Mouse (Mus musculus) B cell, adult 2 months (primary cell): ENCODE results near the gene Eloa.
"Not testable (repeated sequence)": the region's sequence is repeated elsewhere in the genome, so short reads cannot be mapped to it uniquely, and the experiment has no call there.

Experiments
- DNase-seq, 2 experiments: peaks; one replicate each; pipeline ENCODE4 v3.0.0; 2022

Eloa gene

DNA sequence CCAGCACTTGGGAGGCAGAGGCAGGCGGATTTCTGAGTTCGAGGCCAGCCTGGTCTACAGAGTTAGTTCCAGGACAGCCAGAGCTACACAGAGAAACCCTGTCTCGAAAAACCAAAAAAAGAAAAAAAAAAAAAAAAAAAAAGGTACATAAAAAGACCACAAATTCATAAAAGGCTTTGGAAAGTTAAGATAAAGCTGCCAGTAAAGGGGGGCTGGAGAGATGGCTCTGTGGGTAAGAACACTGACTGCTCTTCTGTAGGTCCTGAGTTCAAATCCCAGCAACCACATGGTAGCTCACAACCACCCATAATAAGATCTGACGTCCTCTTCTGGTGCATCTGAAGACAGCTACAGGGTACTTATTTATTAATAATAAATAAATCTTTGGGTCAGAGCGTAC lies 41.3 kb downstream of the Eloa start:
- DNase-seq: not testable (repeated sequence)

DNA sequence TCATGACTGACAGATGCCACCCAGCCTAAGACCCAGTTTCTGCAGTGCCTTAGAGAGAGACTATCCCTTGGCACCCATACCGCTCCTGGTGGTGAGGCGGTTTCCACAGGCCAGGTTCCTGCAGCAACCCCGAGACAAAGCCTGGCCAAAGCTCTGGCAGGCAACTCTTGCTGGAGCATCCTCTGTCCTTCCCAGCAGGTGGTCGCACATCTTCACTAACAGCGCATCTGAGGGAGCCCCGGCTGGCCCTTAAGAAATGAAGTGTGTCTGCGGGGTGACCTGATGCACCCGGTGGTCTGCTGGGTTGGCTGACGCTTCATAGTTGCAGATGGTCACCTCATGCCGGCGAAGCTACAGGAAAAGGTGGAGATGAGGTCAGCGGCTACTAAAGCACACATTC lies 45.4 kb downstream of the Eloa start:
- DNase-seq: no peak

DNA sequence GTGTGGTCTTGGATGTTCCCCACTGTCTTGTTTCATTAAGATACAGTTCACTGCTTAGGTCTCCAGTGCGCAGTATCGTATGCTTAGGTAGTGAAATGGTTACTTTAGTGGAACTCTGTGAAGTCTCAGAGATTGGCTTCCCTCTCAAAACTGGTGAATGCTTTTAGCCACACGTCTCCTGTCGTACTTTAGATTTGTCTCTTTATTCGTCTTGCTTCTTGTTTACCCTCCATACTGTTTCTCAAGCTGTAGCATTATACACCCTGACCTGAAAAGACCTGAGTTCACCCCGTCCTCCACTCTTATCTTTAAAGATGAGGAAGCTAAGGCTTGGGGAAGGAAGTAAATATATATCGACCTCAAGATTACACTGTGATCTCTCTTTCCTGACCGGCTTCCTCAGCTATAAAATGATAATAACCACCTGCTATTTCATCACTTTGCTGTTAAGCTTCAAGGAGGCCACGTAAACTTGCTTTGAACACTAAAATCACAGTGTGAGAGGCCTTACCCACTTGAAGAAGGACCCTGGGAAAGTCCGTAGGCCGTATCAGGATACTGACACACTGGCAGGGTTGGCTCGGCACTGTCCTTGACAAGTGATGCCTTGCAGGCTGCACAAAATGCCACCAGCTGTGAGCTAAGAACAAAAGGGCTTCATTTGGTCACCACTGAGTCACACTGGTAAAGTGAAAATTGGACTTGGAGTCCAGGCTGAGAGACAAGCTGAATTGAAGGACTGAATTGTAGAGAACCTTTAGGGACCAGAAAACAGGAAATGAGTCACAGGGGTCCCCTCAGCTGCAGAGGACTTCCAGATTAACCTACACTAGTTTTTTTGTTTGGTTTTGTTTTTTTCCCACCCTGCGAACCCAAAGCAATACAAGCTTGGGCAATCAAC lies 48.4 kb downstream of the Eloa start:
- peak; percentile 37 to 48 for DNase-seq

DNA sequence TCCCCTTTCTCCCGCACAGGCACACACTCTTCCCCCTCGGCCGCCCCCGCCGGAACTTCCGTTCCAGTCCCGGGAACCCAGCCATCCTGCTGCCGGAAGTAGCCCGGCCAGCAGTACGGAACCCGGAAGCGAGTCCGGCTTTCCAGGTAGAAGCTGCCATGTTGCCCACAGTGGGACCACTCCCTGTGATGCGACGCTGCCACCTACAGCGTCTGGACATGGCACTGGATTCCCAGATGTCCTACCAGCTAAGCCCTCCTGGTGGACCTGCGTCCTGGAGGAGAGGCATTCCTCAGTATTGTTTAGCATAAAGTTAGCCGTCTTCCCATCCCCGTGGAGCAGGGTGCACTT lies 49.0 kb downstream of the Eloa start, which contains the start of gene Lypla2:
Lypla2 (minus strand) TSS at position 71 of the 351 bp plus-strand sequence.
- DNase-seq: peak; percentile 61 to 65

DNA sequence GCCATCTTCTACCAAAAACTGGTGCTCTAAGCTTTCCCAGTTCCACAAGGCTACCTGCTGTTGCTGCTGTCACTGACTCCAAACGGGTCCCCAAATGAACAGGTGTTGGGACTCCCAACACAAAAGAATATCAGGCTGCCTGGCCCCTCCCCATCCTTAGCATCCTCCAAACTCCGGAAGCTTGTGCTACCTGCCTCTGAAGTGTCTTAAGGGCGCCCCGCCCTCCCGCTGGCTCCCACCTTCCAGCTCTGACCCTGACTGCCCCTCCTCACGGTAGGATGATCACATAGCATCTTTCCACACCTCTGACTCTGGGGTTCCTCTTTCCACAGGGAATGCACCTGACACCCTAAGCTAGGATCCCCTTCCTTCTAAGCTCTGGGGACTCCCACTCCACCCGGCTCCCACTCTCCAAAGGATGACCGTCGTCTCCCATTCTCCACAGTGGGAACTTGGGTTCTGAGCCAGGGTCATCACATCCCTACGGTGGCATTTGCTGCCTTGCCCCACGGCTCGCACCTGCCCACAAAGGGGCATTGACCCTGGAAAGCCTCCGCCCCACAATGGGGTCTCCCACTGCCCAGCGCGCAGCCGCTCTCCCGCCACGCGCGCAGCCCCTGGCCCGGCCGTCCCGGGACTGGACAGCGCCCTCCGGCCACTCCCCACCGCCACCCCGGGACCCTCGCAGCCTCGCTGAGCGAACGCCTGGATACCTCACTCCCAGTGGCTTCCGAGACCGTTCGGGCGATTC lies 49.6 kb downstream of the Eloa start:
- peak; percentile 39 to 47 for DNase-seq

DNA sequence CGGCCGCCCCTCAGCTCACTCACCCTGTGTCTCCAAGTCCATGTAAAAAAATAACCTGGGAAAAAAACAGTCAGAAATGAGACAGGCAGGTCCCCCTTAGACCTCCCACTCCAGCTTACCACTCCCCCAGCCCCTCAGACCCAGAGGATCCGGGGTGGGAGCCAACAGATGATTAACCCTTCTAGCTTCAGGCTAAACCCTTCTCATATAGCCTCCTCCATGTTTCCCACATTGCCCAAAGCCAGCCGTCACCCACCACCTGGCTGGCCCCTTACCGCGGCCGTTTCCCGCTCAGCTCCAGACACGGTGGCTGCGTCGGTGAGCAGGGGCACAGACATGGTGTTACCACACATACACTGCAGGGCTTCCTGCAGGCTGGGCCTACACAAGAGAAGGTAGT lies 51.0 kb downstream of the Eloa start:
- no peak for DNase-seq

DNA sequence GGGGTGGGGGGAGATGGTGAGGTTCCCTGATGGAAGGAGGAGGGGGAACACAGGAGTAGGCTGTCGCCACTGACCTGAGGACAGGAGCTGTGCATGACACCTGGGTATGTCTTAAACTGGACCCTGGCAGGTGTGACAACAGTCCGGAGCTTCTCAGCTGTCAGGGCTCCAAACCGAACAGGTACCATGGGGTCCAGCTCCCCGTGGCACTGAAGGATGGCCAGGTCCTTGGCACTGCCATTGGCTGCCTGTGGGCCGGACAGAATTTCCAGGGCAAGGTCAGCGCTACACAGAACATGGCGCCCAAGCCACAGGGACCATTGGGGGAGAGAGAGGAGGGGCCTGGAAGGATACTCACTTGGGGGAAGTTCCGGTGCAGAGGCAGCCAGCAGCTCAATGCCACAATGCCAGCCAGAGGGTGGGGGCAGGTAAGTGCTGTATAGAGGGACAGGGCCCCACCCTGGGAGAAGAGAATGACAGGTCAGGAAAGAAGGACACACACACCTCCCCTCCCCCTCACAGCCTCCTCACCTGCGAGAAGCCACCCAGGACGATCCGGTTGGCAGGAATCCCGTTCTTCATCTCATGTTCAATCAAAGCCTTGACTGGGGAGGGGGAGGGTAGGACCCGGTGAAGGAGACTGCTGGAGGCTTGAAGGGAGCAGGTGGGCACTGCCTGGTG lies 52.4 kb downstream of the Eloa start:
- DNase-seq: no peak

DNA sequence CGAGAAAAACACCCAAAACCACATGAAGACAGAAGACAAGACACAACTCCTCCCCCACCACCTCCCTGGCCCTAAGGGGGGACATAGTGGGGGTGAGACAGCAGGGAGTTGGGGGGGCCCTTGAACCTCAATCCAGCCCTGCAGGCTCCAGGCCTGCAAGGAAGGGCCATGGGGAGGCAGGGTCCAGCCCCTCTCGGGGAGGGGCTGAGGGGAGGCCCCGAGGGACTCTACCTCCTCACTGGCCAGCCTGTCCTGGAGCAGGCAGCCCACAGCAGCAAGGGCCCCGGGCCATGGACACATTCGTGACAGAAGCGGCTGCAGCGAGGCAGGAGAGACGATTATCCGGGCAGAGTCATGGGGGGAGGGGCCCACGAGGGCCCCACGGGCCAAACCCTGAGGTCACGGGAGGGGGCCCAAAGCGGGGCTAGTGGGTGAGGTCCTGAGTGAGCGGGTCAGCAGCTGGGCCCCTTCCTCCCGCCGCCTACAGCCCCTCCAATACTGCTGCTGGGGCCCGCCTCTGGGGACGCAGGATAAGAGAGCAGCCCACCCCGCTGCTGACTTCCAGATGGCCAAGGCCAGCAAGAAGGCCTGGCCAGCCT lies 53.2 kb downstream of the Eloa start:
- DNase-seq: no peak

DNA sequence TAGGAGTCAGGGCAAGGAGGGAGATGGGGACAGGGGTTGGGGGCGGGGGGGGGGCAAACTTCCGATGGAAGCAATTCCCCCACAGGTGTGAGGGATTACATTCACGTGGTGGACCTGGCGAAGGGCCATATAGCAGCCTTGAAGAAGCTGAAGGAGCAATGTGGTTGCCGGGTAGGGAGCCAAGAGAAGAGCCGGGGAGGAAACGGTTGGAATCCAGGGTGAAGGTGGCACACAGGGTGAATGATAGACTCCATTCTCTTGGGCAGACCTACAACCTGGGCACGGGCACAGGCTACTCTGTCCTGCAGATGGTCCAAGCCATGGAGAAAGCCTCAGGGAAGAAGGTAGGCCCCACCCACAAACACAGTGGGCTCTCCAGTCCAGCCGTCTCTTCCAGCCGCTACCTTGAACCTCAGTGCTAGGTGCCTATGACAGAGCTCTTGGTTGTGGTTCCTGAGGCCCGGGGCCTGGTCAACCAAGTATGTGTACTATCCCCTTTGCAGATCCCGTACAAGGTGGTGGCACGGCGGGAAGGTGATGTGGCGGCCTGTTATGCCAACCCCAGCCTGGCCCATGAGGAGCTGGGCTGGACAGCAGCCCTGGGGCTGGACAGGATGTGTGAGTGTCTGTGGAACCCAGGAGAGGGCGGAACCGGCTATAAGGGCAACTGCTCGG lies 54.3 kb downstream of the Eloa start:
- no peak for DNase-seq

DNA sequence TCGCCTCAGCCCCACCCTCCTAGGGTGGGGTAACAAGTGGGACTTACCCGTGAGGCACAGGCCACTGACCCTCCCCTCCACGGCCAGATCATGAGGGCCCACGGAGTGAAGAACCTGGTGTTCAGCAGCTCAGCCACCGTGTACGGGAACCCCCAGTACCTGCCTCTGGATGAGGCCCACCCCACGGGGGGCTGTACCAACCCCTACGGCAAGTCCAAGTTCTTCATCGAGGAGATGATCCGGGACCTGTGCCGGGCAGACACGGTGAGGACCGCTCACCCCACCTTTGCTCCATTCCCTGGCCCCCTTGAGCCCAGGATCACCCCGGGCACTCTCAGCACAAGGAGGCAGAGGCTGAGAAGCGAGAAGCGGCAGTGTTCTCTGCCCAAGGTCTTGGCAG lies 55.3 kb downstream of the Eloa start:
- DNase-seq: no peak

DNA sequence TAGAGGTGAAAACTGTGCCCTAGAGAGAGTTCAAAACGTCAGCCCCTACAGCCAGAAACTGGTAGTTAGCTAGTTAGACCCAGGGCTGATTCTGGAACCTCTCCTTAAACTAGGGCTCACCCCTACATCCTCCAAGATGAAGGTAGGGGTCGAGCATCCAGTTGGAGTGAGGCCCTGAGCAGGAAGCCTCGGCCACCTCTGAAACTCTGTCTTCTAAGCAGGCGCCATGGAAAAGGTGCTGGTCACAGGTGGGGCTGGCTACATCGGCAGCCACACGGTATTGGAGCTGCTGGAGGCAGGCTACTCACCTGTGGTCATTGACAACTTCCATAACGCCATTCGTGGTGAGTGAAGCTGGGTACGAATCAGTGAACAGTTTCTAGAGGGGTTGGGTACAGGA lies 56.5 kb downstream of the Eloa start:
- no peak for DNase-seq

DNA sequence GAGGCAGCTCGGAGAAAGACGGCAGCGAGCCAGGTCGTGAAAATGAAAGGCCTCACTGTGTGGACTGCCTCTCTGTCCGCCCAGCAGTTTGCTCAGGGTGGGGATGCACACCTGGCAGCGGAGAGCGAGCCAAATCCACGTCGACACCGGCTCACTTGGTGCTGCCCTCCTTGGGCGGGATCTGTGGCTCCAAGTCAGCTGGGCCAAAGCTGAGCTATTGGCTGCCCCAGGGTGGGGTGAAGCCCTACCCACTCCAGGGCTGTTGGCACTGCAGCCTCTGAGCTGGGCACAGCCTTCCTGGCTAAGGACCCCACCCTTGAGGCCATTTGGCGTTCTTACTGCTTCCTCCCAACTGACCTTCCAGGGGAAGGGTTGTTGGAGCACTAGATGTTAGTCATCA lies 57.1 kb downstream of the Eloa start:
- DNase-seq: peak; percentile 24 to 33

DNA sequence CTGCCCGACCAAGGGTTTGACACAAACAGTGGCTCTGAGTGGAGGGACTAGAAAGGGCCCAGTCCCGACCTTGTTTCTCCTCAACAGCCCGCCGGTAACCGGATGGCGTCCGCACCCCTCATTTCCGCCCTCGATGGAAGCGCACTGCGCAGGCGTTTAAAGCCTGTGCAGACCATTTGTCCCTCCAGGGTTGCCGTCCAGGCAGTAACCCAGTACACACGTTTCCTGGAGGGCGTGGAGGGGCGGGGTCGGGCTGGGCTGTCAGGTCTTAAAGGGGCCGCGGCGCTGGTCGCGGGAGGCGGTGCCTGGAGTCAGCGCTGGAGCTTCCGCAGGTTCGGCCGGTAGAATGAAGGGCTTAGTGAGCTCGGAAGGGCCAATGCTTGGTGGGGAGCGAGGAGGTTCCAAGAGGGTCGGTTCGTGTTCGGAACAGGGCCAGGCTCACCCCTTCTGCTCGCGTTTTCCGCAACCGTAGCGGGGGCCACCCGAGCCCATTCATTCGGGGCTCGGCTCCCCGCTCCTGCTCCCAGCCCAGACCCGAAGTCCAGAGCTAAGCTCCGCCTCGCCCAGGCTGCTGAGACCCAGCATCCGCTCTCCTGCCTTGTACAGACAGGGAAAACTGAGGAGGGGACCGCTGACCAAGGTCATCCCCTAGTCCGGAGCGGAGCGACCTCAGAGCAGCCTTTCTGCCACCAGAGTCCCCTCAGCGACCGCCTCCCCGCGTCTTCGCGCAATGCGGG lies 57.9 kb downstream of the Eloa start, which contains the start of gene Gale:
Gale (plus strand) TSS at position 271 of the 737 bp plus-strand sequence.
- DNase-seq: peak; percentile 94 to 95

DNA sequence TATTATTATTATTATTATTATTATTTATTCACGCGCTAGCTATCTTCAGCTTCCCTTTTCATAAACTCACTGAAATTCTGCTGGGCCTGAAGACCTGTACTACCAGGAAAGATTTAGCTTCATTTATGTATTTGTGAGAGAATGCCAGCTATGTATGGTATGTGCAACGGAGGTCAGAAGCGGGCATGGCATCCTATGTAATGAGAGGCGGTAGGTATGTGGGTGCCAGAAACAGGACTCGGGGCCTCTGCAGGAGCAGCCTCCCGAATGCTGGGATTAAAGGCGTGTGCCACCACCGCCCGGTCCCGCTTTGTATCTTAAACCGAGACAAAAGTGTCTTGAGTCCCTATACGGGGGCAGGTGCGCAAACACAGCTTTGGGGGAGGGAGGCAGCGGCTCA lies 58.6 kb downstream of the Eloa start:
- no peak for DNase-seq

DNA sequence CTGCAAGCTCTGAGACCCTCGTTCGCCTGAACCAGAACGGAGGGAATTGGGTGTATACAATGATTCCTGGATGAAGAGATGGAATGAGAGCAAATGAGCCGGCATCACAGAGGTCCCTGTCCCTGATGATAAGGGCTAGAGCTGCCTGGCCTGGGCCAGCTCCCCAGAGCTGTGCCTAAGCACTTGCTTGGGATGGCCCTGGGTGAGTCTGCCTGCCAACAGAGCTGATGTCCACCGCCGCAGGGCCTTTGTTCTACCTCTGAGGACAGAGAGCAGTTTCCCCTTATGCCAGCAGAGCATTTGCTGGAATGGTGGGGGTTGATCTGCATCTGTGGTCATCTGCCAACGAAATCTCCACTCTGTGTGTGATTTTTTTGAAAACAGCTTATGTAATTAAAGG lies 59.4 kb downstream of the Eloa start:
- no peak for DNase-seq

DNA sequence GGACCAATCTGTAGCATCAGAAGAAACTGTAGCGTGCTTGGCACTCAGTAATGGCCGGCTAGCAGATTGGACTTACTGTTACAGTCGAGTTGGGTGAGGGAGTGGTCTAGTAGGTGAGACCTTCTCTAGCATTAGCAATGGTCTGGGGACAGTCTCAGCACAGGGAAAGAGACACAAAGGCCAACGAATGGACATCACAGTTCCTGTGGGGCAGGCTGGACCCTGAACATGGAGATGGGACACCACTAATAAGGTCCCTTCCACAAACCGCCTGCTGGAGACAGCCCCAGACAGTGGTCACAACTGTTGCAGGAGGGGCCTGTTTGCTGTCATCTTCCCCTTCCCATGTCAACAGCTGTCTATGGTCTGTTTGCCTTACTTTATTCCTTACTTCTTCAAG lies 59.9 kb downstream of the Eloa start:
- DNase-seq: no peak

DNA sequence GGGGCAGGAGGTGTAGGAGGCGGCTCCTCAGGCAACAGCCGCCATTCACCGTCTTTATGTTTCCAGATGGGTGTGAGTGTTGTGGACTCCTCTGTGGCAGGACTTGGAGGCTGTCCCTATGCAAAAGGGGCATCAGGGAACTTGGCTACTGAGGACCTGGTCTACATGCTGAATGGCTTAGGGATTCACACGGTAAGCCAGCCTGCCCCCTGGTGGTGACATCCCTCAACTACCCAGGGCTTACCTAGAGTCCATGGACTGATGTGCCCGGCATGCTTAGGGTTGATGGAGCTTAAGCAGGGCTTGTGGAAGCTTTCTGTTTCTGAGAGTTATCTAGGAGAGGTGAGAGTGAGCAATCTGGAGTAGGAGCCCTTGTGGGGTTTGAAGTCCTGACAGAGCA lies 60.8 kb downstream of the Eloa start:
- DNase-seq: peak; percentile 90 to 93

DNA sequence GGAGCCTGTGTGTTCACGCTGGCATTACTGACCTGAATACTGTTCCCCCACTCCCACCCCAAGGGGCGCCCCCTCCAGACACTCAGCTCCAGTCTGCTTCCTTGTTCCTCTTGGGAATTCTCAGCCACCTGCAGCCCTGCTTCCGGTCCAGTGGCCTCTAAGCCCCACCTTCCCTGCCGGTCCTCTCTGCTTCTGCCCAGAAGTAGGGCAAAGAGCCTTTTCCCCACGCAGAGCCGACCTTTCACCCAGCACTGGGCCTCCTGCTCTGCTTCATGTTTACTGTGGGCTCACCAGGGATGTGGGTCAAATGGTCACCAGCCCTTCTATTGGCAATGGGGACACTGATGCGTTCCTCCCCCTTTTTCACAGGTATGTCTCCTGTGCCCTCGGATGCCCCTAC lies 63.2 kb downstream of the Eloa start:
- no peak for DNase-seq

DNA sequence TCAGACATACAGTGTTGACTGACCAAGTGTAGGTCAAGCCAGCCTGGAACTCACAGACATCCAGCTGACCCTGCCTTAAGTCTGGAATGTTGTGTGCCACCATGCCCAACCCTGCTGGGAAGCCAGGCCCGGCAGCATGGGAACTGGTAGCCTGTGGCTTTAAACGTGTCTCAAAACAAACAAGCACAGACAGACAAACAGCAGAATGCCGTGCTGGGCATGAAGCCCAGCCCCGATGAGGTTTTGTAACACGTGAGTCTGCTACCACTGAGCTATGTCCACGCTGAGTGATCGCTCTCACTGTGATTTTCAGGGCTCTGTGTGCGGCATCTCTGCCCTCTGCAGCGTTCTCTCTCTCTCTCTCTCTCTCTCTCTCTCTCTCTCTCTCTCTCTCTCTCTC lies 65.7 kb downstream of the Eloa start:
- DNase-seq: no peak

DNA sequence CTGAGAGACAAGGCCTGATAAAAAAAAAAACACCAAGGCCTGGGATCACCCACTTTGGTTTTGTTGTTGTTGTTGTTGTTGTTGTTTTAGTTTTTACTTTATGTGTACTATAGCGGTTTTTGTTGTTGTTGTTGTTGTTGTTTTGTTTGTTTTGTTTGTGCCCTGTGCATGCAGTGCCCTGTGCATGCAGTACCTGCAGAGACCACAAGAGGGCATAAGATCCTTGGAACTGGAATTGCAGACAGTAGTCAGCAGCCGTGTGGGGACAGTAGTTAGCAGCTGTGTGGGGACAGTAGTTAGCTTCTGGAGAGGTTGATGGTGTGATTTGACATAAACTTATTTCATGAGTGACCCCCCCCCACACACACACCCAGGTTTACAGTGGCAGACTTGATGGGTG lies 67.3 kb downstream of the Eloa start:
- DNase-seq: peak; percentile 89
